Mouse (Mus musculus): ENCODE results near the gene Nicn1. TPM values are rescaled to one million over a fixed set of nuclear protein-coding genes. Genes with fewer than 3 reads are reported as not detected.

Nicn1 gene
- polyA plus RNA-seq, 1 experiment from 2014 or later: 30.1 TPM

DNA sequence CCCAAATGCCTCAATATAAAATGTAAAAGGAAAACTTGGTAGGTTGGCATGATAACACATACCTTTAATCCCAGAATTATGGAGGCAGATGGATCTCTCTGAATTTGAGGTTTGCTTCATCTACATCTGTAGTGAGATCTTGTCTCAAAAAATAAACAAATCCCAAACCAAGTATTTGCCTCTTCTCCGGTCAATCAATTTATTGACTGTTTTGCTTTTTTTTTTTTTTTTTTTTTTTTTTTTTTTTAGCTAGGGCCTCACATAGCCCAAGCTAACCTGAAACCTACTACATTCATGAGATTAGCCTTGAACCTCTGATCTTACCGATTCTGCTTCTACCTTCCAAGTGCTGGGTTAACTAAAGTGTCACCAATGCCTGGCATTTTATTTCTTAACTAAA, 882 bp upstream of the Nicn1 start:
- no peak overlapping the region for H3K4me2 ChIP-seq (ENCODE audit: low read length)
- no peaks in the 10 kb centered on the region for H3K9me3 ChIP-seq (replicated peaks; ENCODE audit: low read length)
- no peak for TF ChIP-seq CTCF (IDR thresholded peaks at IDR 0.05; ENCODE audit: low read depth)
- no peak for DNase-seq (ENCODE audit: low spot score)
- H3K27ac ChIP-seq: no peak overlapping the region
- no peak overlapping the region for H3K9ac ChIP-seq (ENCODE audit: low read depth, low read length)
- ATAC-seq (replicated peaks; ENCODE audit: low FRiP score, low read depth): no peak
- no peaks in the 10 kb centered on the region for H3K27me3 ChIP-seq (ENCODE audit: insufficient read depth, low read length)
- 59% methylated on average over 2 of the region's 2 CpGs for WGBS
- H3K4me3 ChIP-seq (replicated peaks; ENCODE audit: low read depth, low read length): no peak overlapping the region
- H3K4me1 ChIP-seq (replicated peaks; ENCODE audit: insufficient read depth, low read length): 0 out of 2 replicates have a peak, but pooled peaks cover 3% of the 10 kb centered on the region
- no peaks in the 10 kb centered on the region for H3K36me3 ChIP-seq (ENCODE audit: insufficient read depth, low read length)

DNA sequence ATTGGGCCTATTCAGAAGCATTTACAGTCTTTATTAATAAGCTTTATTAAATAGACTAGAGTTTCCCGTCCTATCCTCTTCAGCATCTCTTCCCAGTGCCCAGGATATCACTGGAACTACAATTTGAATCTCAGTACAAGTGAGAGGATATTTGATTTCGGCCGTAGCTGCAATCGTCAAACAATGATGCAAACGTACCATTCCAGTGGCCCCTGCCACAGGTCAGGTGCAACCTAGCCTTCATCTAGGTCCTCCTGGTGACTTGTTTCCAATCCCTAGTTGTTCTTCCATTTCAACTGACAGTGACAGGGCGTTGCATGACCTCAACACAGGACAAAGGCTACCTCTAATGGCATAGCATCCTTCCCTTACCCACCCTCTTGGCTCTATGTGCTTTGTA, 544 bp downstream of the Nicn1 start:
- peak overlapping the region; percentile 44; the same call in 1 of the 2 replicates for H3K9ac ChIP-seq (ENCODE audit: low read depth, low read length)
- H3K4me3 ChIP-seq (replicated peaks; ENCODE audit: low read depth, low read length): peak overlapping the region; percentile 54
- DNase-seq (ENCODE audit: low spot score) (no peak), ATAC-seq (replicated peaks; ENCODE audit: low FRiP score, low read depth) (no peak)
- no peak for TF ChIP-seq CTCF (IDR thresholded peaks at IDR 0.05; ENCODE audit: low read depth)
- H3K36me3 ChIP-seq (ENCODE audit: insufficient read depth, low read length): no peaks in the 10 kb centered on the region
- H3K27ac ChIP-seq: no peak overlapping the region
- peak overlapping the region; percentile 74 for H3K4me2 ChIP-seq (ENCODE audit: low read length)
- H3K9me3 ChIP-seq (replicated peaks; ENCODE audit: low read length): no peaks in the 10 kb centered on the region
- H3K27me3 ChIP-seq (ENCODE audit: insufficient read depth, low read length): no peaks in the 10 kb centered on the region
- WGBS: 40% methylated on average over 6 of the region's 6 CpGs
- H3K4me1 ChIP-seq (replicated peaks; ENCODE audit: insufficient read depth, low read length): 0 out of 2 replicates have a peak, but pooled peaks cover 3% of the 10 kb centered on the region

GRCm38 (mm10) chr9:108296453-108297355, 6.5 kb downstream of the Nicn1 start, which contains the start of gene Amt:
Gene Amt, plus strand, starts transcription at chr9:108296853.
- Histone ChIP-seq H3K36me3 (ENCODE audit: insufficient read depth, low read length) (no peaks in the 10 kb centered on the region), H3K4me3 (replicated peaks; ENCODE audit: low read depth, low read length) (peak within 1 kb of the TSS; percentile 24; the same call in 1 of the 2 replicates), H3K4me2 (ENCODE audit: low read length) (peak within 1 kb of the TSS; percentile 56), H3K27ac (peak within 1 kb of the TSS; percentile 78), H3K27me3 (ENCODE audit: insufficient read depth, low read length) (no peaks in the 10 kb centered on the region), H3K9me3 (replicated peaks; ENCODE audit: low read length) (no peaks in the 10 kb centered on the region), H3K9ac (ENCODE audit: low read depth, low read length) (peak within 1 kb of the TSS; percentile 46), H3K4me1 (replicated peaks; ENCODE audit: insufficient read depth, low read length) (no peaks in the 10 kb centered on the region)
- ATAC-seq (replicated peaks; ENCODE audit: low FRiP score, low read depth): peak; percentile 92
- TF ChIP-seq CTCF (IDR thresholded peaks at IDR 0.05; ENCODE audit: low read depth): no peak; the same call in 1 of the 2 replicates
- 23% methylated on average over 18 of the region's 18 CpGs for WGBS
- peak; percentile 75 for DNase-seq (ENCODE audit: low spot score)

DNA sequence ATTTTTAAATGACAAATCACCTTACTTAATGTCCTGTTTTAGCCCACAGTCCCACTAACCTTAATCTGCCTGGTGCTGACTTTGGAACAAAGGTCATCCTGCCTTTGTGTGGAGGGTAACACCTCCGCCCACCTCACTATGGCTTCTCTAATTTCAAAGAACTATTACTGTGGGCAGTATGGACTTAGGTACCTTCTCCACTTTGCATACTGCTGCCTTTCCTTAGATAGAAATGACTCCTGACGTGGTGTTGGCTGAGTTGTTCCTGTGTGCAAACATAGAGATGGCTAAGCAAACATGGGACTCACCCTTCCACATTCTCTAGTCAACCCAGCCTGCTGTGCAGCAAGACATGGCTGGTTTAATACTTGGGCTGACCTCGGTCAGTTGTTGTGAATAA, 11.6 kb downstream of the Nicn1 start:
- ATAC-seq (replicated peaks; ENCODE audit: low FRiP score, low read depth) (no peak), DNase-seq (ENCODE audit: low spot score) (no peak)
- peaks cover 7% of the 10 kb centered on the region; the same call in 1 of the 2 replicates for H3K4me1 ChIP-seq (replicated peaks; ENCODE audit: insufficient read depth, low read length)
- TF ChIP-seq CTCF (IDR thresholded peaks at IDR 0.05; ENCODE audit: low read depth): no peak
- no peaks in the 10 kb centered on the region for H3K27me3 ChIP-seq (ENCODE audit: insufficient read depth, low read length)
- no peak overlapping the region for H3K27ac ChIP-seq
- 78% methylated on average over 3 of the region's 3 CpGs for WGBS
- no peak overlapping the region for H3K4me2 ChIP-seq (ENCODE audit: low read length)
- H3K9me3 ChIP-seq (replicated peaks; ENCODE audit: low read length): no peaks in the 10 kb centered on the region
- 0 out of 2 replicates have a peak, but pooled peaks cover 7% of the 10 kb centered on the region for H3K36me3 ChIP-seq (ENCODE audit: insufficient read depth, low read length)
- H3K4me3 ChIP-seq (replicated peaks; ENCODE audit: low read depth, low read length): no peak overlapping the region
- H3K9ac ChIP-seq (ENCODE audit: low read depth, low read length): no peak overlapping the region

- no peak for TF ChIP-seq CTCF (IDR thresholded peaks at IDR 0.05; ENCODE audit: low read depth)
- peak overlapping the region; percentile 91 for H3K4me2 ChIP-seq (ENCODE audit: low read length)
- WGBS: 84% methylated on average over 4 of the region's 4 CpGs
- DNase-seq (ENCODE audit: low spot score) (no peak), ATAC-seq (replicated peaks; ENCODE audit: low FRiP score, low read depth) (no peak)
- H3K27ac ChIP-seq: 0 out of 2 replicates have a peak overlapping the region, but pooled peaks have one; percentile 88
- H3K27me3 ChIP-seq (ENCODE audit: insufficient read depth, low read length): no peaks in the 10 kb centered on the region
- H3K9ac ChIP-seq (ENCODE audit: low read depth, low read length): no peak overlapping the region
- 0 out of 2 replicates have a peak overlapping the region, but pooled peaks have one; percentile 73 for H3K4me3 ChIP-seq (replicated peaks; ENCODE audit: low read depth, low read length)
- 0 out of 2 replicates have a peak, but pooled peaks cover 7% of the 10 kb centered on the region for H3K36me3 ChIP-seq (ENCODE audit: insufficient read depth, low read length)
- H3K4me1 ChIP-seq (replicated peaks; ENCODE audit: insufficient read depth, low read length): peaks cover 18% of the 10 kb centered on the region
- no peaks in the 10 kb centered on the region for H3K9me3 ChIP-seq (replicated peaks; ENCODE audit: low read length)
These were observed 14.5 kb downstream of the Nicn1 start for GRCm38 (mm10) chr9:108304716-108305115.

- 9% methylated on average over 1 of the region's 1 CpGs for WGBS
- 0 out of 2 replicates have a peak, but pooled peaks cover 7% of the 10 kb centered on the region for H3K36me3 ChIP-seq (ENCODE audit: insufficient read depth, low read length)
- ATAC-seq (replicated peaks; ENCODE audit: low FRiP score, low read depth): no peak
- DNase-seq (ENCODE audit: low spot score): no peak
- peak overlapping the region; percentile 88 for H3K27ac ChIP-seq
- no peak for TF ChIP-seq CTCF (IDR thresholded peaks at IDR 0.05; ENCODE audit: low read depth)
- H3K27me3 ChIP-seq (ENCODE audit: insufficient read depth, low read length): no peaks in the 10 kb centered on the region
- no peaks in the 10 kb centered on the region for H3K9me3 ChIP-seq (replicated peaks; ENCODE audit: low read length)
- peaks cover 18% of the 10 kb centered on the region for H3K4me1 ChIP-seq (replicated peaks; ENCODE audit: insufficient read depth, low read length)
- peak overlapping the region; percentile 82 for H3K9ac ChIP-seq (ENCODE audit: low read depth, low read length)
- H3K4me2 ChIP-seq (ENCODE audit: low read length): peak overlapping the region; percentile 91
- H3K4me3 ChIP-seq (replicated peaks; ENCODE audit: low read depth, low read length): peak overlapping the region; percentile 73
These were observed 14.9 kb downstream of the Nicn1 start for GRCm38 (mm10) chr9:108305170-108305569.
